Mouse (Mus musculus) naive thymus-derived CD4-positive, alpha-beta T cell, adult 2 months (primary cell): Measurements from ENCODE around the gene Lsg1.

Experiments
- DNase-seq: peaks from one replicate; pipeline ENCODE4 v3.0.0-alpha.2; 2011; ENCODE audit warnings: low read depth

Lsg1 gene

GRCm38 (mm10) chr16:30517666-30518283 is 69.6 kb downstream of the Lsg1 start:
- no peak for DNase-seq

GRCm38 (mm10) chr16:30516993-30517392 is 70.4 kb downstream of the Lsg1 start:
- no peak for DNase-seq

- peak; percentile 77 for DNase-seq
Measured at GRCm38 (mm10) chr16:30515418-30515817, 72.0 kb downstream of the Lsg1 start.

DNA sequence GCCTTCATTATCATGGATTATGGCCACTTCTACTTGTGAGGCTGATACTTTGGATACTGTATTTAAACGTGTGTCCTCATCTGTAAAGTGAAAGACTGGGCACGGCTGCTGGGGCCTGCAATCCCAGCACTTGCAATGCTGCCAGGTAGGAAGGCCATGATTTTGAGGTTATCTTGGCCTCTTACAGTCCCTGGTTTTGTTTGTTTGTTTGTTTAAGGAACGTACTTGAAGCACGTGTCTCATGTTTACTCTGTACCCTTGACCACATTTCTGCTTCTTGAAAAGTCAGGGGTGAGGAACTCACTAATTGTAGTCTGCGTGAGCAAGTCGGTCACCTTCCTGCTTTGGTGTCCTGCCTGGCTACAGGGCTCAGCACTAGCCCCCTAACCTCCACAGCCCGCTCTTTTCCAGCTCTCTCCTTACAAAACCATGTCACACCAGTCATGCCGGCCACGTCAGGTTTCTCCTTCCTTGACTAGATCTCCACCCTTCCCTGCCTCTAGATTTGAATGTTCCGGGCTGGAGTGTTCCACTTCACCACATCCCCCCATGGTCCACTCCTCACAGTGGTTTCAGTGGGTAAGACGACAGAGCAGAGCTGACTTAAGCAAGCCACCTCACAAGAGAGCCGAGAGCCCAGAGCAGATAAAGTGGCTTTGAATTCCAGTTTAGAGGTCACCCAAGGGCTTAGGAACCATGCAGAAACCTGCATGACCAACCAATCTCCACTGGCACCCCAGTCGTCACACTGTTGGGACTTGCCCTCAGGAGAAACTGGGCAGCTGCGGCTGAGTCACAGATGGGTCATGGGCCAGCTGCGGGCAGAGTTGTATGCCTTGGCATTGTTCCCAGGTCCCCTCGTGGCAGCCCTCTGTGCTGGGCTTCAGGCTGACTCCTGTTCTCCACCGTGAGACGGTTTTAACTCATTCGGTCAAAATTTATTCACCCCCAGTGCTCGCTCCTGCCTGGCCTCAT is 74.1 kb downstream of the Lsg1 start:
- no peak for DNase-seq

DNA sequence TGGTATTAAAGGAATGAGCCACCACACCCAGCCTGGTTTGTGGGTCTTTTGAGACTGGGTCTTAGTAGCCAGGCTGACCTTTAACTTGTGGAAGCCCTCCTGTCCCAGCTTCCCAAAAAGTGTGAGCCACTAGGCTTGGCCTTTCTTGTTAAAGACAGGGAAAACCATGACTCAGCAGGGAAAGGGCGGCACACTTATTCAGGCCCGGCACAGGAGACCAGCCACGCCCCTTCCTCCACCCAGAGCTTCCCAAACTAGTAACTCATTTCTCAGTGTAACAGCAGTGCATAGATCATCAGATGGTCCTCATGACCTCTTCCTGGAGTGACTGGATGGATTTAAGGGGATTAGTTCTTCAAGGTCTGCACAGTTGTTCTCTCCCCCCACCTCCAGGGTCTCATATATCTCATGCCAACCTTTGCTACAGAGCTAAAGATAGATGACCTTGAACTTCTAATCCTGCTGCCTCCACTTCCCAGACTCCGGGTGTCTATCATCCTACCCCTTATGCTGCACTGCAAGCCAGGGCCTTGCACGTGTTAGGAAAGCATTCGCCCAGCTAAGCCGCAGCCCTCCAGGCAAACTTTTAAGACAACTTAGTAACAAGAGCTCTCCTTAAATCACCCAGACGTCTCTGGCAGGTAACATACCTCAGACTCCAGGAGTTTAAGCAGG is 74.9 kb downstream of the Lsg1 start:
- no peak for DNase-seq

DNA sequence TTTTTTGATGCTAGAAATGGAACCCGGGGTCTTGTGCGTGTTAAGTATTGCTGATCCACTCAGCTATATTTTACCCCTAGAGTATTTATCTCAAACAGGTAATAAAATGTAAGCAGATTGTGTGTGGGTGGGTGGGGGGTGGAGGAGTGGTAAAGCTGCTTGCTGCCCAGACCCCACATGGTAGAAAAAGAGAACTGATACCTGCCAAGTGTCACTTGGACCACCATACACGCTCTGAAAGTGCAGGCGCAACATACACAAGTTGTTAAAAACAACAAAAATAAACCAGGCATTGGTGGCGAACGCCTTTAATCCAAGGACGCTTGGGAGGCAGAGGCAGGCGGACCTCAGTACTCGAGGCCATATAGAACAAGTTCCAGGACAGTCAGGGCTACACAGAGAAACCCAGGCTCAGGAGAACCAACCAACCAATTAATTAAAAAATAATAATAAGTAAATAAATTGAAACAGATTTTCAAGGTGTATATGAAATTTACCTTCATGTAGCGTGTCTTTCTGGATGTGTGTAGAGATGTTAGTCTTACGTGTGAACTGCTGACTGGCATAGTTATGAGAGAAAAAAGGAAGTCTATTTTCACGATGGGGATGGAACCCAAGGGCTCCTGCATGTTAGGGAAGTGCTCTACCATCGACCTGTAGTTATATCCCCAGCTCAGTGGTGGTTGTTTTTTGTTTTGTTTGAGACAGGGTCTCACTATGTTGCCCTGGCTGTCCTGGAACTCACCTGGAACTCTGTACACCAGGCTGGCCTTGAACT is 75.6 kb downstream of the Lsg1 start:
- no peak for DNase-seq

DNA sequence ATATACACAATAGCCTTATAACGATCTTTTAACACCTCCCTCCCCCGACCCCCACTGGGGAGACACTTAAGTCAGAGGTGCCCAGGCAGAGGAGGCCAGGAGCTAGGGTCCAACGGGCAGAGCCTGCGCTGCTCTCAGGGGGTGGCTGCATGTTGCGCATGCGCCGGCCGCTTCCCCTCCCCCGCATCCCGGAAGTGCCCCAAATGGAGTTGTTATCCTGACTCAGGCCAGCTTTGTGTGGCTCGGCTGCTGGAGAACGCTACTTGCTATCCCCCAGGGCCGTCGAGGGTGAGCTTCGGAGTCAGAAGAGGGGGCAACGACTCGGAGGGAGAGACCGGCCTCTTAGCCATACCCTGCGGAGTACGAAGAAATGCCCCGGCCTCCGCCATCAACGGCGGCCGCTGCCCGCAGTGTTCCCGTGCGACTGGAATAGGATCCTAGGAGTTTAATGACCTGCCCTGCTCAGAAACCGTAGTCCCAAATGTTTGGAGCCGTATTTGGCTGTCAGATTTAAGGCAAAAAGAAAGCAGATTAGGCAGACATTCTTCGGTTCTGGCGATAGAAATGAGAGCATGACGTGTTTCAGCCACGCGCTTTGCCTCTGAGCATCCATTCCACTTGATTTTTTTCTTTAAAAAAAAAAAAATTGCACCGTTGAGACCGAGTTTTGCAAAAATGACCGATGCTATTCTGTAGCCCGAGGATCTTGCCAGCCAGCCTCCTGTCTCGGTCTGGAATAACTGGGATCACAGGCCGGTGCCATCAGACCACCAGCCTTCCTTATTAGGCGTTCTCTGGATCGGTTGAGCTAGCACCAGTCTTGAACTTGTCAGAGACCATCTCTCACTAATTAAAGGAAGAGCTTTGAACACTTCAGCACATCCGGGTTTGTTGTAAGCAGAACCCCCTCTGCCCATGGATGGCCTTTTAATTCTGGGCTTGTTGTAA is 76.6 kb downstream of the Lsg1 start:
- peak; percentile 93 for DNase-seq
